Mouse (Mus musculus) kidney, adult 2 months (tissue): ENCODE data around the gene Arhgef28. TPM values are rescaled to one million over a fixed set of nuclear protein-coding genes. Genes with fewer than 3 reads are reported as not detected.

Experiments
- DNase-seq: peaks from one replicate; pipeline ENCODE4 v3.0.0; 2021
- H3K27ac ChIP-seq: fragments of 200-500 bp; 2 replicates; pipeline ENCODE4 v1.5.1; 2012; ENCODE audit warnings: low read depth, low read length, control low read depth, inconsistent platforms; ENCODE audit not compliant: insufficient read depth
- H3K27me3 ChIP-seq: fragments of 200-500 bp; replicated peaks from 2 replicates; pipeline ENCODE4 v1.6.1; 2012; ENCODE audit warnings: mild to moderate bottlenecking, moderate library complexity, low read length, inconsistent platforms; ENCODE audit not compliant: control insufficient read depth, insufficient read depth
- H3K36me3 ChIP-seq: fragments of 200-500 bp; 2 replicates; pipeline ENCODE4 v1.6.1; 2012; ENCODE audit warnings: mild to moderate bottlenecking, moderate library complexity, low read length, inconsistent platforms; ENCODE audit not compliant: control insufficient read depth, insufficient read depth
- H3K4me1 ChIP-seq: fragments of 200-500 bp; 2 replicates; pipeline ENCODE4 v1.6.1; 2011; ENCODE audit warnings: low read length; ENCODE audit not compliant: control insufficient read depth, insufficient read depth
- H3K4me3 ChIP-seq: fragments of 200-500 bp; 2 replicates; pipeline ENCODE4 v1.5.1; 2011; ENCODE audit warnings: mild to moderate bottlenecking, low read depth, low read length, control low read depth; ENCODE audit not compliant: insufficient read depth
- CTCF ChIP-seq: fragments of 200-500 bp; conservative IDR thresholded peaks from 2 replicates; pipeline ENCODE4 v1.5.1; 2011; ENCODE audit warnings: low read depth, mild to moderate bottlenecking, control low read depth, low read length, moderate library complexity, mixed read lengths; ENCODE audit not compliant: insufficient read depth, insufficient read length
- POLR2A ChIP-seq: fragments of 200-500 bp; IDR thresholded peaks from one replicate; pipeline ENCODE4 v1.6.1; 2011; ENCODE audit warnings: low read depth, low read length, control low read depth
- WGBS: fragments of 180-500 bp; shearing (Covaris S2); methylation state at CpG from one replicate; pipeline ENCODE4 v1.1.7; 2018; 5-methylcytosine and 5-hydroxymethylcytosine counted together
- polyA plus RNA-seq: library from polyadenylated mRNA; depleted of rRNA; stranded (reverse); fragments of >200 nt; gene quantifications from 2 replicates; pipeline ENCODE4 v1.2.3, GENCODE M21; 2012

The Arhgef28 gene
- polyA plus RNA-seq, 1 experiment = 39.3 TPM

GRCm38 (mm10) chr13:98184632-98185031 lies 21.6 kb downstream of the Arhgef28 start:
- TF ChIP-seq CTCF (no peak), POLR2A (no peak)
- DNase-seq = no peak
- no peaks in the 10 kb centered on the region for H3K27me3 ChIP-seq
- no peak overlapping the region for H3K4me3 ChIP-seq
- H3K27ac ChIP-seq = no peak overlapping the region
- no peaks in the 10 kb centered on the region for H3K36me3 ChIP-seq
- no peaks in the 10 kb centered on the region for H3K4me1 ChIP-seq
- 73% methylated on average over 3 of the region's 3 CpGs for WGBS

GRCm38 (mm10) chr13:98183157-98183878 lies 22.9 kb downstream of the Arhgef28 start:
- Histone ChIP-seq H3K36me3 (no peaks in the 10 kb centered on the region), H3K4me1 (no peaks in the 10 kb centered on the region), H3K27me3 (no peaks in the 10 kb centered on the region), H3K27ac (no peak overlapping the region), H3K4me3 (no peak overlapping the region)
- TF ChIP-seq CTCF (no peak), POLR2A (no peak)
- WGBS = 69% methylated on average over 21 of the region's 21 CpGs
- peak; percentile 62 for DNase-seq

- 93% methylated on average over 11 of the region's 11 CpGs for WGBS
- TF ChIP-seq CTCF (no peak), POLR2A (no peak)
- DNase-seq = no peak
- Histone ChIP-seq H3K27me3 (no peaks in the 10 kb centered on the region), H3K27ac (no peak overlapping the region), H3K36me3 (no peaks in the 10 kb centered on the region), H3K4me1 (no peaks in the 10 kb centered on the region), H3K4me3 (no peak overlapping the region)
Measured at GRCm38 (mm10) chr13:98182330-98182729, 23.9 kb downstream of the Arhgef28 start.

- Histone ChIP-seq H3K27ac (no peak overlapping the region), H3K4me3 (no peak overlapping the region), H3K36me3 (no peaks in the 10 kb centered on the region), H3K4me1 (no peaks in the 10 kb centered on the region), H3K27me3 (no peaks in the 10 kb centered on the region)
- DNase-seq = no peak
- TF ChIP-seq POLR2A (no peak), CTCF (no peak)
- WGBS = 91% methylated on average over 8 of the region's 8 CpGs
Measured at GRCm38 (mm10) chr13:98180636-98181035, 25.6 kb downstream of the Arhgef28 start.

GRCm38 (mm10) chr13:98175323-98176007 lies 30.8 kb downstream of the Arhgef28 start:
- Histone ChIP-seq H3K4me1 (no peaks in the 10 kb centered on the region), H3K36me3 (no peaks in the 10 kb centered on the region), H3K4me3 (no peak overlapping the region), H3K27ac (no peak overlapping the region), H3K27me3 (no peaks in the 10 kb centered on the region)
- 57% methylated on average over 10 of the region's 10 CpGs for WGBS
- TF ChIP-seq POLR2A (no peak), CTCF (no peak)
- DNase-seq = no peak

GRCm38 (mm10) chr13:98173008-98173407 lies 33.2 kb downstream of the Arhgef28 start:
- Histone ChIP-seq H3K36me3 (no peaks in the 10 kb centered on the region), H3K27ac (no peak overlapping the region), H3K4me1 (no peaks in the 10 kb centered on the region), H3K4me3 (no peak overlapping the region), H3K27me3 (no peaks in the 10 kb centered on the region)
- 93% methylated on average over 6 of the region's 6 CpGs for WGBS
- DNase-seq = no peak
- TF ChIP-seq POLR2A (no peak), CTCF (no peak)

- WGBS = 42% methylated on average over 11 of the region's 11 CpGs
- Histone ChIP-seq H3K36me3 (no peaks in the 10 kb centered on the region), H3K27ac (no peak overlapping the region), H3K27me3 (no peaks in the 10 kb centered on the region), H3K4me3 (no peak overlapping the region), H3K4me1 (no peaks in the 10 kb centered on the region)
- TF ChIP-seq CTCF (no peak), POLR2A (no peak)
- peak; percentile 9 for DNase-seq
Measured at GRCm38 (mm10) chr13:98172365-98172764, 33.9 kb downstream of the Arhgef28 start.
